Mouse (Mus musculus) gastrocnemius, postnatal 10 days (tissue): ENCODE results near the gene Babam2. TPM values are rescaled to one million over a fixed set of nuclear protein-coding genes. Genes with fewer than 3 reads are reported as not detected.

Source experiments
- DNase-seq: peaks from one replicate; pipeline ENCODE4 v3.0.0; 2021; ENCODE audit warnings: mixed read lengths
- total RNA-seq, 2 experiments: library from RNA; stranded (reverse); gene quantifications; 2 replicates each; pipeline ENCODE4 v1.2.3; 2021

Babam2 gene
- total RNA-seq, 2 experiments from 2014 or later, result 45.3 to 45.8 TPM

GRCm38 (mm10) chr5:31997189-31997954, 299.9 kb downstream of the Babam2 start:
- DNase-seq, result no peak

- no peak for DNase-seq
These were observed 301.3 kb downstream of the Babam2 start for GRCm38 (mm10) chr5:31998806-31999205.

- no peak for DNase-seq
These were observed 302.6 kb downstream of the Babam2 start for GRCm38 (mm10) chr5:32000076-32000475.

- no peak for DNase-seq
These were observed 303.8 kb downstream of the Babam2 start for GRCm38 (mm10) chr5:32001266-32001665.

- DNase-seq, result no peak
These were observed 304.3 kb downstream of the Babam2 start for GRCm38 (mm10) chr5:32001771-32002170.

GRCm38 (mm10) chr5:32008401-32008800, 310.9 kb downstream of the Babam2 start:
- no peak for DNase-seq

GRCm38 (mm10) chr5:32010056-32010455, 312.6 kb downstream of the Babam2 start:
- no peak for DNase-seq

GRCm38 (mm10) chr5:32013053-32013452, 315.6 kb downstream of the Babam2 start:
- DNase-seq, result no peak

- DNase-seq, result no peak
These were observed 317.3 kb downstream of the Babam2 start for GRCm38 (mm10) chr5:32014786-32015185.

GRCm38 (mm10) chr5:32015949-32016478, 318.5 kb downstream of the Babam2 start:
- no peak for DNase-seq

GRCm38 (mm10) chr5:32017686-32018085, 320.2 kb downstream of the Babam2 start:
- no peak for DNase-seq

GRCm38 (mm10) chr5:32018276-32018675, 320.8 kb downstream of the Babam2 start:
- no peak for DNase-seq

GRCm38 (mm10) chr5:32029834-32030433, 332.4 kb downstream of the Babam2 start:
- no peak for DNase-seq

- no peak for DNase-seq
These were observed 335.7 kb downstream of the Babam2 start for GRCm38 (mm10) chr5:32033185-32033584.

GRCm38 (mm10) chr5:32033621-32034020, 336.1 kb downstream of the Babam2 start:
- DNase-seq, result no peak

- no peak for DNase-seq
These were observed 337.1 kb downstream of the Babam2 start for GRCm38 (mm10) chr5:32034475-32035054.

GRCm38 (mm10) chr5:32035721-32036320, 338.3 kb downstream of the Babam2 start:
- no peak for DNase-seq

- DNase-seq, result no peak
These were observed 339.4 kb downstream of the Babam2 start for GRCm38 (mm10) chr5:32036896-32037295.

- DNase-seq, result no peak
These were observed 340.1 kb downstream of the Babam2 start for GRCm38 (mm10) chr5:32037546-32037945.

GRCm38 (mm10) chr5:32038994-32039393, 341.5 kb downstream of the Babam2 start:
- DNase-seq, result no peak

GRCm38 (mm10) chr5:32039511-32039910, 342.0 kb downstream of the Babam2 start:
- DNase-seq, result no peak

- no peak for DNase-seq
These were observed 345.7 kb downstream of the Babam2 start for GRCm38 (mm10) chr5:32043153-32043552.

- no peak for DNase-seq
These were observed 346.5 kb downstream of the Babam2 start for GRCm38 (mm10) chr5:32043996-32044395.
